Mouse (Mus musculus) heart, adult 2 months (tissue): ENCODE results near the gene Ccdc57. TPM values are rescaled to one million over a fixed set of nuclear protein-coding genes. Genes with fewer than 3 reads are reported as not detected.

Experiments used
- DNase-seq, 2 experiments: peaks; one replicate each; pipeline ENCODE4 v3.0.0; 2021
- H3K27ac ChIP-seq: fragments of 200-600 bp; 2 replicates; pipeline ENCODE4 v1.8.1; 2022
- H3K27me3 ChIP-seq: fragments of 200-500 bp; 2 replicates; pipeline ENCODE4 v1.6.1; 2012; ENCODE audit warnings: mild to moderate bottlenecking, low read length, inconsistent platforms, mixed read lengths; ENCODE audit not compliant: control insufficient read depth, insufficient read depth
- H3K36me3 ChIP-seq: fragments of 200-500 bp; 2 replicates; pipeline ENCODE4 v1.6.1; 2012; ENCODE audit warnings: low read length, inconsistent platforms; ENCODE audit not compliant: control insufficient read depth, insufficient read depth
- H3K4me1 ChIP-seq: fragments of 200-500 bp; 2 replicates; pipeline ENCODE4 v1.6.1; 2011; ENCODE audit warnings: low read length; ENCODE audit not compliant: control insufficient read depth, insufficient read depth
- H3K4me3 ChIP-seq: fragments of 200-600 bp; 2 replicates; pipeline ENCODE4 v1.8.1; 2022
- H3K79me2 ChIP-seq: fragments of 200-500 bp; replicated peaks from 2 replicates; pipeline ENCODE4 v1.6.1; 2012; ENCODE audit warnings: mild to moderate bottlenecking, inconsistent platforms, low read length, moderate library complexity, mixed read lengths; ENCODE audit not compliant: control insufficient read depth, insufficient read depth
- H3K9ac ChIP-seq: fragments of 200-500 bp; 2 replicates; pipeline ENCODE4 v1.6.1; 2012; ENCODE audit warnings: low read depth, mild to moderate bottlenecking, control low read depth, inconsistent platforms, low read length, mixed read lengths
- CTCF ChIP-seq: fragments of 200-600 bp; IDR thresholded peaks from 2 replicates; pipeline ENCODE4 v1.8.1; 2022; ENCODE audit warnings: antibody characterized with exemption, mild to moderate bottlenecking, moderate library complexity
- EP300 ChIP-seq: fragments of 200-500 bp; IDR thresholded peaks from 2 replicates; pipeline ENCODE4 v1.6.1; 2011; ENCODE audit warnings: low read depth, low read length, control low read depth; ENCODE audit not compliant: insufficient read depth
- POLR2A ChIP-seq: fragments of 200-500 bp; IDR thresholded peaks from 2 replicates; pipeline ENCODE4 v1.6.1; 2011; ENCODE audit warnings: mild to moderate bottlenecking, low read depth, low read length, control low read depth; ENCODE audit not compliant: insufficient read depth
- WGBS: fragments of 180-500 bp; shearing (Covaris S2); methylation state at CpG from one replicate; pipeline ENCODE4 v1.1.7; 2018; 5-methylcytosine and 5-hydroxymethylcytosine counted together
- intact Hi-C: fragments of 180-260 bp; cut with DNase I; formaldehyde crosslinking; loops from one replicate; pipeline ENCODE4 v1.15.1; 2025
- polyA plus RNA-seq: library from polyadenylated mRNA; depleted of rRNA; stranded (reverse); fragments of >200 nt; gene quantifications from 2 replicates; pipeline ENCODE4 v1.2.3, GENCODE M21; 2012
- total RNA-seq, 2 experiments: library from RNA; stranded (reverse); gene quantifications; 2 replicates each; pipeline ENCODE4 v1.2.3; 2021

Gene Ccdc57
- total and polyA plus RNA-seq, 3 experiments = 0.86 to 1.3 (median 1.1) TPM

DNA sequence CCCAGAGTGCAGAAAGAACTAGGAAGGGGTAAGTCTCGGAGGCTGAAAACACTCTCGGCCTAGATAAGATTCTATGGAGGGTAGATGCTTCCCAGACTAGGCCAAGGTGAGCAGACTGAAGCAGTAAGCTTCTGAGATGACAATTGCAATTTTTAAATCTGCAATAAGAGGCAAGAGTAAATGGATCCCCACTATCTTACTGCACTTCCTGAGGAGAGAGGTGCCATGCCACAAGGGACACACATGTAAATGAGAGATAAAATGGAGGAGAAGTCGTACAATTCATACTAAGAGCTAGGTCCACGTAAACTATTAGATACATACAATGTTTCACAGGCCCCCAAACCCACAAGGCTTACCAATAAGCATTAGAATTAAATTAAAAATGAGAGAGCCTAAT, 4.2 kb downstream of the Ccdc57 start:
- no peak for DNase-seq
- WGBS = 86% methylated on average over 4 of the region's 4 CpGs

DNA sequence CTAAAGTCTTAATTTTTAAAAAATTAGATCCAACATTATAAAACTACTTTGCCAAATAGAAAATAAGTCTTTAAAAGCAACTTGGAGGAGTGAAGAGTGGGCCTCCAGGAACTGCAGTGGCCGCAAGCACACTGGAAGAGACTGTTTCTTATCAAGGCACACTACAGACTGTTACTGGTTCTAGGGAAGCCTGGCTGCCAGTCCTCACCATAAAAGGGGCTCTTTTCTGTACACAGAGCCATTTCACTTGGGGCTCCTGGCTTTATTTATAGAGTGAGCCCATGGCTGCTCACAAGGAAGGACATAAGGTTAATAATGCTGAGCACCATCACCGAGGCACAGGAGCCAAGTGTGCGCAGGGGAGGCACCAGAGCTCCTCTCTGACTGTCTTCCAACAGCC, 10.1 kb downstream of the Ccdc57 start:
- no peaks in the 10 kb centered on the region for H3K4me1 ChIP-seq
- intact Hi-C loops = no loop called here
- H3K4me3 ChIP-seq = no peak overlapping the region
- no peak for TF ChIP-seq EP300
- no peak for TF ChIP-seq CTCF
- TF ChIP-seq POLR2A = no peak
- 82% methylated on average over 3 of the region's 3 CpGs for WGBS
- H3K27ac ChIP-seq = no peak overlapping the region
- no peaks in the 10 kb centered on the region; the same call in 1 of the 2 replicates for H3K36me3 ChIP-seq
- no peaks in the 10 kb centered on the region for H3K79me2 ChIP-seq
- H3K9ac ChIP-seq = no peak overlapping the region
- H3K27me3 ChIP-seq = no peaks in the 10 kb centered on the region
- DNase-seq = no peak

More for the DNA sequence above, 4.2 kb downstream of the Ccdc57 start:
- Histone ChIP-seq H3K27ac (no peak overlapping the region), H3K79me2 (no peaks in the 10 kb centered on the region), H3K9ac (no peak overlapping the region), H3K4me1 (peaks cover 4% of the 10 kb centered on the region; the same call in 1 of the 2 replicates), H3K27me3 (no peaks in the 10 kb centered on the region), H3K36me3 (no peaks in the 10 kb centered on the region), H3K4me3 (no peak overlapping the region)
- intact Hi-C loops = no loop called here
- TF ChIP-seq EP300 (no peak), POLR2A (no peak), CTCF (no peak)

DNA sequence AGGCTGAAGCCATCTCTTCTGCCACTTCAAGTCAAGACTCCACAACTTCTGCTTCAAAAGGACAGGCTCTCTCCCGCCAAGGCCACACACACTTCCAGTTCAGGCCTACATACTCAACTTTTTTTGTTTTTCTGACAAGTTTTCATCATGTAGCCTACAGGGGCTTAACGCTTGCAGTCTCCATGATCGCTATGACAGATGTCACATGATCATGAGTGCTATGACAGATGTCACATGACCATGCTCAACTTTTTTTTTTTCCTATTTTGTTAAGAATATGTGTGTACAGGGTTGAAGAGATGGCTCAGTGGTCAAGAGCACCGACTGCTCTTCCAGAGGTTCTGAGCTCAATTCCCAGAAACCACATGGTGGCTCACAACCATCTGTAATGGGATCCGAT, 14.9 kb downstream of the Ccdc57 start:
- TF ChIP-seq CTCF (no peak), EP300 (no peak), POLR2A (no peak)
- WGBS = 95% methylated on average over 5 of the region's 5 CpGs
- intact Hi-C loops = no loop called here

DNA sequence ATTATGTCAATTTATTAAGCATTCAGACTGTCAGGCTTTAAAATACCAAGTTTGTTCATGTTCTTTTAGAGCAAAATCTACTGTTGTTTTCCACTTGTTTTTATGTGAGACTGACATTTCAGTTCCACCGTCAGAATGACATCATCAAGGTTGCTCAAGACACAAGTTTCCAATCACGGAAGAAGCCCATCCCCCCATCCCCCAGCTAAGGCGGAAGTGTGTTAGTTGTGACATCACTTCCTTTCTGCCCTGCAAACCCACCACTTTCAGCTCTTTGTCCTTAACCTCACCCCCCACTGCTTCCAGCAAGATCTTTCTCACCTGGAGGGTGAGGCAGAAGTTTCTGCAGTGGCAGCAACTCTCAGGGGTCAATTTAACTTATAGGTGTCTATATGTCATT, 16.2 kb downstream of the Ccdc57 start:
- Histone ChIP-seq H3K27ac (no peak overlapping the region), H3K79me2 (no peaks in the 10 kb centered on the region), H3K4me1 (no peaks in the 10 kb centered on the region), H3K27me3 (no peaks in the 10 kb centered on the region), H3K36me3 (no peaks in the 10 kb centered on the region; the same call in 1 of the 2 replicates), H3K4me3 (no peak overlapping the region), H3K9ac (no peak overlapping the region)
- no peak for DNase-seq
- intact Hi-C loops = no loop called here
- WGBS = 38% methylated on average over 3 of the region's 3 CpGs
- no peak for TF ChIP-seq EP300
- no peak for TF ChIP-seq POLR2A
- TF ChIP-seq CTCF = no peak

More for the DNA sequence above, 14.9 kb downstream of the Ccdc57 start:
- H3K36me3 ChIP-seq = no peaks in the 10 kb centered on the region; the same call in 1 of the 2 replicates
- no peak overlapping the region for H3K9ac ChIP-seq
- no peaks in the 10 kb centered on the region for H3K27me3 ChIP-seq
- H3K4me1 ChIP-seq = no peaks in the 10 kb centered on the region
- H3K79me2 ChIP-seq = no peaks in the 10 kb centered on the region
- H3K4me3 ChIP-seq = no peak overlapping the region
- H3K27ac ChIP-seq = no peak overlapping the region
- DNase-seq = no peak

DNA sequence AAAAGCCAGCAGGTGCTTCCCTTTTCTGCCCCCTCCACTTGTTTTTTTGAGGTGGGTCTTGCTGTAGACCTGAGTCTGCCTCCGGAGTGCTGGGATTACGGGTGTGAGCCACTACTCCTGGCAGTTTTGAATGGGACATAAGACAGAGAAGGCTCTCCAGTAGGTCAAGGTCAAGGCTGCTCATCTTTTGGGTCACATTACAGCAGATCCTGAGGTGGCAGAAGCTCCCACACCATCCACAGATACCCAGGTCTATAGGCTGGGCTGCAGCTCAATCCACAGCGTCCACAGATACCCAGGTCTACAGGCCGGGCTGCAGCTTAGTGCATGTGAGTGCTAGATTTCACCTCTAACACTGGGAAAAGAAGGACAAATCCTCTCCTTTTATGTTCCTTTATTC, 18.9 kb downstream of the Ccdc57 start:
- 97% methylated on average over 4 of the region's 4 CpGs for WGBS
- Histone ChIP-seq H3K27me3 (no peaks in the 10 kb centered on the region), H3K4me1 (no peaks in the 10 kb centered on the region), H3K79me2 (no peaks in the 10 kb centered on the region), H3K27ac (no peak overlapping the region), H3K9ac (no peak overlapping the region), H3K4me3 (no peak overlapping the region), H3K36me3 (no peaks in the 10 kb centered on the region)
- intact Hi-C loops = no loop called here
- DNase-seq = no peak
- no peak for TF ChIP-seq CTCF
- TF ChIP-seq EP300 = no peak
- no peak for TF ChIP-seq POLR2A

DNA sequence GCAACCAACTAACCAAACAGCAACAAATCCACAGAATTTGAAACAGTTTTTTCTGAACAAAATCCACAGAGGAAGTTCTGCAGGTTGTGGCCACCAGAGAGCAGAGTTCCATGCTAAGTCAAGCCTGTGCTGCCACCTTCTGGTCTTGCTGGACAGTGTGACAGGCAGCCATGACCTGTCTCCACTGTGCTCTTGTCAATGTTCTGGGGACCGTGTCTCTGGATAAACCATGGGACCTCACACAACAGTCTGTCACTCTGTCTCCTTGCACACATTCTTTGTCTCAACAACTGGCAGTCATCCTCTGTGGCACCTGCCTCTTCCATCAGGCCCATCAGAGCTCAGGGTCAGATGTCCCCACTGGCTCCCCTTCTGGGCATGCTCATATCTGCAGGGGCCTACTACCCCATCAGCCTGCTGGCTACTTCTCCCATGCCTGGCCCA, 27.2 kb downstream of the Ccdc57 start:
- H3K36me3 ChIP-seq = no peaks in the 10 kb centered on the region
- intact Hi-C loops = loop anchor here (1.0 to 2.0 kb wide), 2 partner anchors 135 to 185 kb away; no protein-coding TSS in a partner anchor
- WGBS = 4% methylated on average over 1 of the region's 1 CpGs
- peaks cover 2% of the 10 kb centered on the region; the same call in 1 of the 2 replicates for H3K4me1 ChIP-seq
- no peak overlapping the region for H3K27ac ChIP-seq
- peak; percentile 71 to 73 for DNase-seq
- no peaks in the 10 kb centered on the region for H3K27me3 ChIP-seq
- H3K9ac ChIP-seq = no peak overlapping the region
- no peak for TF ChIP-seq POLR2A
- TF ChIP-seq EP300 = peak; percentile 92
- peak; percentile 97; the same call in 1 of the 2 replicates for TF ChIP-seq CTCF
- H3K4me3 ChIP-seq = no peak overlapping the region
- no peaks in the 10 kb centered on the region for H3K79me2 ChIP-seq
